Comparison of ENCODE assay signal across 16 mouse cellular contexts in genomic region chr7:79193936-79194335, GRCm38 (mm10). TPM values are rescaled to one million over a fixed set of nuclear protein-coding genes. Genes with fewer than 3 reads are reported as not detected.
DNase-seq lines count a peak whose midpoint lies in the region; ATAC-seq and TF ChIP-seq lines count a peak whose summit lies in the region.
"Had no signal": no experiment of that assay in that cellular context is flagged by ENCODE, and none has a peak within 500 bp of the region (broad histone marks: within the 10 kb centered on the region; RNA-seq: fewer than 3 reads in every experiment).

No protein-coding gene starts in this region.

- DNase-seq in forebrain, embryonic 10.5 days (ENCODE audit: extremely low spot score, low spot score): no peak
- DNase-seq in left cerebral cortex, adult 2 months (ENCODE audit: extremely low spot score in 1 of 2, low spot score in 2 of 2): no peak
- DNase-seq in left cerebral cortex, adult 9 months (ENCODE audit: low spot score in 2 of 2): no peak
- DNase-seq in forebrain, postnatal 0 days: no peak
- no peak for DNase-seq in frontal cortex, postnatal 14 days (ENCODE audit: low spot score in 2 of 2)
- DNase-seq: adrenal gland, adult 8-10 months; kidney, adult 18-20 months; kidney, postnatal 14 days; liver; liver, postnatal 0 days; right cerebral cortex, postnatal 25 days; thymus, postnatal 25 days had no signal

- H3K9me3 ChIP-seq in forebrain, embryonic 15.5 days: no peaks in the 10 kb centered on the region
- no peaks in the 10 kb centered on the region for H3K9me3 ChIP-seq in forebrain, embryonic 10.5 days
- H3K9me3 ChIP-seq in forebrain, postnatal 0 days (ENCODE audit: low read length): no peaks in the 10 kb centered on the region
- H3K9me3 ChIP-seq in neural tube, embryonic 15.5 days (replicated peaks): no peaks in the 10 kb centered on the region
- H3K9me3 ChIP-seq: heart, embryonic 15.5 days had no signal

- intact Hi-C loops in left cerebral cortex, adult 2 months (cut with DNase I): loop anchor here (2.0 kb wide), 1 partner anchor 45 kb away; the partner anchor contains the start of gene Mfge8

- H3K36me3 ChIP-seq in forebrain, embryonic 15.5 days: no peaks in the 10 kb centered on the region
- no peaks in the 10 kb centered on the region for H3K36me3 ChIP-seq in forebrain, embryonic 10.5 days (replicated peaks)
- no peaks in the 10 kb centered on the region for H3K36me3 ChIP-seq in forebrain, postnatal 0 days (ENCODE audit: insufficient read depth)
- no peaks in the 10 kb centered on the region for H3K36me3 ChIP-seq in neural tube, embryonic 15.5 days
- H3K36me3 ChIP-seq: heart, embryonic 15.5 days had no signal

- H3K4me1 ChIP-seq in forebrain, embryonic 15.5 days: peaks cover 22% of the 10 kb centered on the region
- peaks cover 39% of the 10 kb centered on the region for H3K4me1 ChIP-seq in forebrain, embryonic 10.5 days
- H3K4me1 ChIP-seq in forebrain, postnatal 0 days (ENCODE audit: insufficient read depth): no peaks in the 10 kb centered on the region
- H3K4me1 ChIP-seq in neural tube, embryonic 15.5 days: peaks cover 17% of the 10 kb centered on the region

- no peak overlapping the region for H3K9ac ChIP-seq in forebrain, embryonic 15.5 days (replicated peaks)
- H3K9ac ChIP-seq in forebrain, postnatal 0 days: no peak overlapping the region
- no peak overlapping the region for H3K9ac ChIP-seq in neural tube, embryonic 15.5 days (replicated peaks)
- H3K9ac ChIP-seq: heart, embryonic 15.5 days; liver, postnatal 0 days had no signal

- no peak for TF ChIP-seq CTCF in left cerebral cortex, adult 2 months (IDR thresholded peaks at IDR 0.05)
- TF ChIP-seq CTCF in forebrain, postnatal 0 days (IDR thresholded peaks at IDR 0.05; ENCODE audit: low read depth): no peak

- H3K4me2 ChIP-seq in forebrain, embryonic 15.5 days (replicated peaks): no peak overlapping the region
- no peak overlapping the region for H3K4me2 ChIP-seq in forebrain, postnatal 0 days (ENCODE audit: low read depth)
- no peak overlapping the region for H3K4me2 ChIP-seq in neural tube, embryonic 15.5 days
- H3K4me2 ChIP-seq: heart, embryonic 15.5 days had no signal

- no peak for ATAC-seq in forebrain, embryonic 15.5 days (replicated peaks)
- ATAC-seq in forebrain, postnatal 0 days: no peak
- ATAC-seq in neural tube, embryonic 15.5 days (ENCODE audit: low FRiP score): no peak
- ATAC-seq: liver, postnatal 0 days had no signal

- WGBS in forebrain, embryonic 15.5 days: 63% methylated on average over 5 of the region's 5 CpGs
- 76% methylated on average over 5 of the region's 5 CpGs for WGBS in forebrain, embryonic 10.5 days
- WGBS in forebrain, postnatal 0 days: 62% methylated on average over 5 of the region's 5 CpGs
- 80% methylated on average over 5 of the region's 5 CpGs for WGBS in neural tube, embryonic 15.5 days

- no peak overlapping the region for H3K4me3 ChIP-seq in forebrain, embryonic 15.5 days
- H3K4me3 ChIP-seq in forebrain, embryonic 10.5 days: no peak overlapping the region
- H3K4me3 ChIP-seq in left cerebral cortex, adult 2 months: no peak overlapping the region
- no peak overlapping the region for H3K4me3 ChIP-seq in forebrain, postnatal 0 days (ENCODE audit: low read depth, low read length)
- no peak overlapping the region for H3K4me3 ChIP-seq in neural tube, embryonic 15.5 days (replicated peaks)
- H3K4me3 ChIP-seq: erythroblast, embryonic 14.5 days; heart, embryonic 15.5 days had no signal

- no peaks in the 10 kb centered on the region for H3K27me3 ChIP-seq in forebrain, embryonic 15.5 days
- H3K27me3 ChIP-seq in forebrain, embryonic 10.5 days (ENCODE audit: poor library complexity, severe bottlenecking): no peaks in the 10 kb centered on the region
- no peaks in the 10 kb centered on the region for H3K27me3 ChIP-seq in forebrain, postnatal 0 days (ENCODE audit: insufficient read depth, low read length)
- H3K27me3 ChIP-seq in neural tube, embryonic 15.5 days (replicated peaks): no peaks in the 10 kb centered on the region
- H3K27me3 ChIP-seq: heart, embryonic 15.5 days had no signal

- H3K27ac ChIP-seq in forebrain, embryonic 15.5 days (replicated peaks): peak overlapping the region; percentile 80
- no peak overlapping the region for H3K27ac ChIP-seq in forebrain, embryonic 10.5 days
- peak overlapping the region; percentile 64 for H3K27ac ChIP-seq in left cerebral cortex, adult 2 months
- peak overlapping the region; percentile 42; the same call in 1 of the 2 replicates for H3K27ac ChIP-seq in forebrain, postnatal 0 days (ENCODE audit: low read depth, low read length)
- H3K27ac ChIP-seq in neural tube, embryonic 15.5 days (replicated peaks): peak overlapping the region; percentile 58
- H3K27ac ChIP-seq: heart, embryonic 15.5 days had no signal

RNA-seq across cellular contexts. Expression of gene Mfge8, which starts 45.1 kb away (rescaled TPM):
- polyA plus RNA-seq in forebrain, embryonic 15.5 days (2015; fragmentation: Nextera tagmentation; extraction: Ambion mirVana): 166 and 192 TPM in 2 replicates
- 82.4 and 86.6 TPM in 2 replicates for polyA plus RNA-seq in forebrain, embryonic 10.5 days (2016; fragmentation: Nextera tagmentation; extraction: Ambion mirVana)
- 100 to 1,000 TPM; 190 to 199 TPM for total RNA-seq in left cerebral cortex, adult 2 months (2021)
- total RNA-seq in forebrain, postnatal 0 days (2014; rRNA removed): 155 and 184 TPM in 2 replicates
- polyA plus RNA-seq in forebrain, postnatal 0 days (2015; fragmentation: Nextera tagmentation; extraction: Ambion mirVana): 221 and 275 TPM in 2 replicates
- 132 and 151 TPM in 2 replicates for polyA plus RNA-seq in neural tube, embryonic 15.5 days (2015; fragmentation: Nextera tagmentation; extraction: Ambion mirVana)
